ENCODE assay signal across 16 mouse cellular contexts in genomic region chr13:28693078-28693477, GRCm38 (mm10).
DNase-seq lines count a peak whose midpoint lies in the region; ATAC-seq lines count a peak whose summit lies in the region.
"Had no signal": no experiment of that assay in that cellular context is flagged by ENCODE, and none has a peak within 500 bp of the region (broad histone marks: within the 10 kb centered on the region; RNA-seq: fewer than 3 reads in every experiment).

No protein-coding gene starts in this region.

- H3K9me3 ChIP-seq in forebrain, embryonic 10.5 days, result no peaks in the 10 kb centered on the region; the same call in 1 of the 2 replicates
- H3K9me3 ChIP-seq in forebrain, embryonic 14.5 days (replicated peaks; ENCODE audit: control insufficient read depth, low read length), result no peaks in the 10 kb centered on the region
- no peaks in the 10 kb centered on the region for H3K9me3 ChIP-seq in lung, embryonic 15.5 days
- H3K9me3 ChIP-seq: embryonic facial prominence, embryonic 15.5 days; heart, embryonic 15.5 days; liver, embryonic 13.5 days had no signal

- H3K36me3 ChIP-seq in forebrain, embryonic 10.5 days (replicated peaks), result no peaks in the 10 kb centered on the region
- H3K36me3 ChIP-seq in forebrain, embryonic 14.5 days (ENCODE audit: control insufficient read depth, insufficient read depth, low read length), result no peaks in the 10 kb centered on the region
- H3K36me3 ChIP-seq in lung, embryonic 15.5 days, result no peaks in the 10 kb centered on the region
- H3K36me3 ChIP-seq: embryonic facial prominence, embryonic 15.5 days; heart, embryonic 15.5 days; liver, embryonic 13.5 days had no signal

- H3K27ac ChIP-seq in forebrain, embryonic 10.5 days, result peak overlapping the region; percentile 53; the same call in 1 of the 2 replicates
- no peak overlapping the region for H3K27ac ChIP-seq in forebrain, embryonic 14.5 days (ENCODE audit: low read depth, low read length)
- H3K27ac ChIP-seq in lung, embryonic 15.5 days, result peak overlapping the region; percentile 89
- H3K27ac ChIP-seq: embryonic facial prominence, embryonic 15.5 days; hindbrain, embryonic 14.5 days; liver, embryonic 13.5 days had no signal

- no peak for DNase-seq in forebrain, embryonic 10.5 days (ENCODE audit: extremely low spot score, low spot score)
- no peak for DNase-seq in forebrain, embryonic 14.5 days (ENCODE audit: low spot score)
- DNase-seq in lung, postnatal 10 days, result no peak
- peak; percentile 16 for DNase-seq in ZHBTc4 (ENCODE audit: low read depth, low spot score)
- peak; percentile 51 for DNase-seq in thymus, postnatal 0 days (ENCODE audit: low spot score)
- no peak for DNase-seq in layer of hippocampus, adult 9-10 months (ENCODE audit: low spot score)
- no peak for DNase-seq in gastrocnemius, adult 18-20 months (ENCODE audit: low spot score)
- DNase-seq: cerebellum, postnatal 25 days; gastrocnemius, postnatal 36 days; kidney, adult 9 months; liver, embryonic 13.5 days; spleen, adult 18-20 months had no signal

- 65% methylated on average over 4 of the region's 4 CpGs for WGBS in forebrain, embryonic 10.5 days
- WGBS in forebrain, embryonic 14.5 days, result 45% methylated on average over 4 of the region's 4 CpGs
- WGBS in lung, embryonic 15.5 days, result 42% methylated on average over 4 of the region's 4 CpGs

- H3K9ac ChIP-seq in forebrain, embryonic 14.5 days (ENCODE audit: low read length), result no peak overlapping the region
- no peak overlapping the region for H3K9ac ChIP-seq in lung, embryonic 15.5 days
- H3K9ac ChIP-seq: embryonic facial prominence, embryonic 15.5 days; heart, embryonic 15.5 days; hindbrain, embryonic 14.5 days; liver, embryonic 13.5 days had no signal

- H3K4me2 ChIP-seq in forebrain, embryonic 14.5 days (ENCODE audit: low read length), result no peak overlapping the region
- H3K4me2 ChIP-seq in lung, embryonic 15.5 days, result no peak overlapping the region
- H3K4me2 ChIP-seq: embryonic facial prominence, embryonic 15.5 days; heart, embryonic 15.5 days; hindbrain, embryonic 14.5 days; liver, embryonic 13.5 days had no signal

- no peak for ATAC-seq in forebrain, embryonic 14.5 days
- peak; percentile 33; the same call in 1 of the 2 replicates for ATAC-seq in lung, embryonic 15.5 days (ENCODE audit: borderline replicate concordance, extremely low read depth, low FRiP score, low TSS enrichment)

- no peak overlapping the region for H3K4me3 ChIP-seq in forebrain, embryonic 10.5 days
- no peak overlapping the region for H3K4me3 ChIP-seq in forebrain, embryonic 14.5 days (ENCODE audit: low read depth, low read length)
- no peak overlapping the region for H3K4me3 ChIP-seq in lung, embryonic 15.5 days
- H3K4me3 ChIP-seq: embryonic facial prominence, embryonic 15.5 days; heart, embryonic 15.5 days; liver, embryonic 13.5 days had no signal

- H3K27me3 ChIP-seq in forebrain, embryonic 10.5 days (ENCODE audit: poor library complexity, severe bottlenecking), result no peaks in the 10 kb centered on the region
- H3K27me3 ChIP-seq in forebrain, embryonic 14.5 days (replicated peaks; ENCODE audit: control insufficient read depth, insufficient read depth, low read length), result no peaks in the 10 kb centered on the region
- no peaks in the 10 kb centered on the region for H3K27me3 ChIP-seq in lung, embryonic 15.5 days
- H3K27me3 ChIP-seq: embryonic facial prominence, embryonic 15.5 days; heart, embryonic 15.5 days; liver, embryonic 13.5 days had no signal

- peaks cover 50% of the 10 kb centered on the region for H3K4me1 ChIP-seq in forebrain, embryonic 10.5 days
- peaks cover 15% of the 10 kb centered on the region for H3K4me1 ChIP-seq in forebrain, embryonic 14.5 days (ENCODE audit: control insufficient read depth, insufficient read depth, low read length)
- H3K4me1 ChIP-seq in lung, embryonic 15.5 days, result peaks cover 43% of the 10 kb centered on the region
- H3K4me1 ChIP-seq: liver, embryonic 13.5 days had no signal

Comparison
In these comparisons a context has a peak if more than half of its experiments do, and no peak if none do; other contexts are left out.
1. DNase-seq: peak in ZHBTc4 (single experiment) and thymus, postnatal 0 days (single experiment); none in forebrain, embryonic 10.5 days (single experiment), forebrain, embryonic 14.5 days (single experiment), lung, postnatal 10 days (single experiment), layer of hippocampus, adult 9-10 months (single experiment) and gastrocnemius, adult 18-20 months (single experiment).